Mouse (Mus musculus): Measurements from ENCODE around the gene Dck. TPM values are rescaled to one million over a fixed set of nuclear protein-coding genes. Genes with fewer than 3 reads are reported as not detected.

Dck gene
- polyA plus RNA-seq, 1 experiment from 2014 or later, result 96.1 TPM

DNA sequence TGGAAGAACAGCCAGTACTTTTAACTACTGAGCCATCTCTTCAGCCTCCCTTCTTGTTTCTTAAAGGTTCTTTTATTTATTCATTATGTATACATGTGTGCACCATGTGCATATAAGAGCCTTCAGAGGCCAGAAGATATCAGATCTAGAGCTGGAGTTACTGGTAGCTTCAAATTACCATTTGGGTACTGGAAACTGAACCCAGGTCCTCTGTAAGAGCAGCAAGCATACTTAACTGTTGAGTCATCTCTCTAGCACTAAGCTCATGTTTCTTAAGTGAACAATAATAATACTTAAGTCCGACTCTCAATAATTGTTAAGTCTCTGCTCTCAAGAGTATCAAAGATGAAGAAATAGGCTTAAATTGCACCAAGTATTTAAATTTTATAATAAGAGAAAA is 17.0 kb upstream of the Dck start:
- no peaks in the 10 kb centered on the region for H3K9me3 ChIP-seq (replicated peaks)
- H3K27me3 ChIP-seq, result no peaks in the 10 kb centered on the region
- no peak overlapping the region for H3K4me2 ChIP-seq
- no peak for ATAC-seq (ENCODE audit: insufficient read depth)
- H3K9ac ChIP-seq, result no peak overlapping the region
- H3K36me3 ChIP-seq (replicated peaks), result peaks cover 53% of the 10 kb centered on the region
- no peak overlapping the region for H3K27ac ChIP-seq (replicated peaks)
- H3K4me1 ChIP-seq (replicated peaks), result no peaks in the 10 kb centered on the region
- H3K4me3 ChIP-seq (replicated peaks), result no peak overlapping the region
- WGBS (ENCODE audit: insufficient replicate concordance), result 68% methylated on average over 1 of the region's 1 CpGs

DNA sequence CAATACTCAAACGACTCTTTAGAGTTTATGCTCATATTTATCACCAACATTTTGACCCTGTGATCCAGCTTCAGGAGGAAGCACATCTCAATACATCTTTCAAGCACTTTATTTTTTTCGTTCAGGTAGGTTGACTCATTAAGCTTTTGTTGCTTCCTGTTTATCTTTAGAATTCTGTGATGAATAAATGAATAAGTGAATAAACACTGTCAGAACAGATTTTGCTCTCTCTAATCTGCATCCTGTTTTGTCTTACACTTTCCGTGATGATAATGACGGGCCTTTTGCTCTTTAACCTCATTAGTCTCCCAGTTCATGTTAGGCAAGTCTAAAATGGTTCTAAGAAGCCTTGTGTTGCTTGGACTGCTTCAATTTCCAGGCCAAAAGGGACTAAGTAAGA is 11.6 kb upstream of the Dck start:
- ATAC-seq (ENCODE audit: insufficient read depth), result no peak
- peaks cover 56% of the 10 kb centered on the region for H3K36me3 ChIP-seq (replicated peaks)

DNA sequence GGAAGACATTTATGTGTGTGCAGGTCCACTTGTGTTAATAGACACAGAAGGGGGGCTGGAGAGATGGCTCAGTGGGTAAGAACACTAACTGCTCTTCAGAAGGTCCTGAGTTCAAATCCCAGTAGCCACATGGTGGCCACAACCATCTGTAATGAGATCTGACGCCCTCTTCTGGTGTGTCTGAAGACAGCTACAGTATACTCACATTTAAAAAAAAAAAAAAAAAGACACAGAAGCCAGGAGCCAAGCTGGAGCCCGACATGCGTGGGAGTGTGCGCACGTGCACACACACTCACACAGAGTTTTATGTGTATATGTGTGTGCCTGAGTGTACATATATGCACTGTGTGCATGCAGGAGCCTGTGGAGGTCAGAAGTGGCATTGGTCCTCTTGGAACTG is 2.2 kb upstream of the Dck start:
- Histone ChIP-seq H3K4me1 (replicated peaks) (peaks cover 31% of the 10 kb centered on the region), H3K27ac (replicated peaks) (no peak overlapping the region), H3K4me3 (replicated peaks) (no peak overlapping the region), H3K9ac (no peak overlapping the region), H3K4me2 (no peak overlapping the region), H3K27me3 (no peaks in the 10 kb centered on the region), H3K36me3 (replicated peaks) (peaks cover 30% of the 10 kb centered on the region), H3K9me3 (replicated peaks) (no peaks in the 10 kb centered on the region)
- 78% methylated on average over 5 of the region's 5 CpGs for WGBS (ENCODE audit: insufficient replicate concordance)
- no peak for ATAC-seq (ENCODE audit: insufficient read depth)

More for the DNA sequence above, 11.6 kb upstream of the Dck start:
- WGBS (ENCODE audit: insufficient replicate concordance), result 77% methylated on average over 4 of the region's 4 CpGs
- Histone ChIP-seq H3K27ac (replicated peaks) (no peak overlapping the region), H3K4me2 (no peak overlapping the region), H3K4me1 (replicated peaks) (no peaks in the 10 kb centered on the region), H3K27me3 (no peaks in the 10 kb centered on the region), H3K9me3 (replicated peaks) (no peaks in the 10 kb centered on the region), H3K4me3 (replicated peaks) (no peak overlapping the region), H3K9ac (no peak overlapping the region)

DNA sequence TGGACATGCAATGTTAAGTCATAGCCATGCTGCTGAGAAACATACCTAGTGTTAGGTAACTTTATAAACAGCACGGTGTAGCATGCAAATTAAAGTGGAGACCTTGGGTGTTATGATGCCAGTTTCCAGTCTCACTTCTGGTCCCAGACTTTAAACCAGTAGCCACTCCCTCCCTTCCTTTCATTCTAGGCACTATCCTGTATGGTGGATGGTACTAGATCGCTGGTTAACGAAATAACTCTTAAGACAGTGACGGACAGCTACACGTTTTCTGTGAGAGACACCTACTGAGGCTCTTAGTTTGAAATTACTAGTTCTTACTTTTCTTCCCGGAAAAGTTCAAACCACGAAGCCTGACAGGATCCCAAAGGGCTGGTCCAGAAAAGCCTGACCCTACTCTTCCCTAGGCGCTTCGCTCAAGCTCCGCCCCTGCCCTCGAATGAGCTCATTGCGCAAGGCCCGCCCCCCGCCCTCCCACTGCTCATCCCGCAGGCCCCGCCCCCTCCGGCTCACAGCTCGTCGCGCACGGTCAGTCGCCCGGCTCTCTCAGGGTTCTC is 288 bp upstream of the Dck start:
- Histone ChIP-seq H3K27ac (replicated peaks) (peak overlapping the region; percentile 94), H3K4me2 (peak overlapping the region; percentile 69), H3K9ac (peak overlapping the region; percentile 54; the same call in 1 of the 2 replicates), H3K9me3 (replicated peaks) (no peaks in the 10 kb centered on the region), H3K4me3 (replicated peaks) (peak overlapping the region; percentile 82), H3K27me3 (no peaks in the 10 kb centered on the region), H3K36me3 (replicated peaks) (peaks cover 26% of the 10 kb centered on the region), H3K4me1 (replicated peaks) (peaks cover 47% of the 10 kb centered on the region)
- peak; percentile 40 for ATAC-seq (ENCODE audit: insufficient read depth)
- whole genome bisulfite sequencing (ENCODE audit: insufficient replicate concordance), result 1% methylated on average over 23 of the region's 23 CpGs

DNA sequence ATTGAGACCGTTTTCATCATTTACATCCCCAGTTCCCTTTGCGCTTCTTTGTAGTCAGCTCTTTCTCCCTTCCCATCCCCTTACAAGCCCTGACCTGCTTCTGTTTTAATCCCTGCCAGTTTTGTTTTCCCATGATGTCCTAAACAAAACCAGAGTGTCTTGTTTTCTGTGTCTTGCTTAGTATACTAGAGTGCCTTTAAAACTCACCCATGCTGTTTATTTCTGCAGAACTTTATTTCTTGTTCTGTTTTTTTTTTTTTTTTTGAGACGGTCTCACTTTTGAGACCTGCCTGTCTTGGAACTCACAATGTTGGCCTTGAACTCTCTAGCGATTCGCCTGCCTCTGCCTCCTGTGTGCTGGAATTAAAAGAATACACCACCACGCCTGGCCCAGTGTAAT is 791 bp downstream of the Dck start:
- peak overlapping the region; percentile 94 for H3K27ac ChIP-seq (replicated peaks)

DNA sequence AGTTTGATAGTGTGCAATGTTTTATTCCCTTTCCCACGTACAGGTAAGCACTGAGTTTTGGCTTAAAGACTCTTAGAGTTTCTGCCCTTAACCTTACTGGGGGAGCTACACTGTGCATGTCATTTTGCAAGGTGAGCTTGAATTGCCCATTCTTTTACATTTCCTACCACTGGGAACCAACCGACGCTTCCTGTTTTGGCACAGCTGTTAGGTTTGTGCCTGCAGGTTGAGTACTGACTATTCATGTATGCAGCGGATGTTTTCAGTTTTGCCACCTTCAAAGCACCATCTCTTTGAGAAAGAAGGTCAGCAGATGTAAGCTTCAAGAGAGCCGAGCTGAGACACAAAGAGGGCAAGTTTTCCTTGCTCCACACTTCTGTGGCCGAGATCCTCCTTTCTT is 1.3 kb downstream of the Dck start:
- Histone ChIP-seq H3K36me3 (replicated peaks) (peaks cover 37% of the 10 kb centered on the region), H3K4me3 (replicated peaks) (peak overlapping the region; percentile 82), H3K27ac (replicated peaks) (peak overlapping the region; percentile 94), H3K27me3 (no peaks in the 10 kb centered on the region), H3K4me2 (peak overlapping the region; percentile 69), H3K9me3 (replicated peaks) (no peaks in the 10 kb centered on the region), H3K9ac (peak overlapping the region; percentile 93), H3K4me1 (replicated peaks) (peaks cover 49% of the 10 kb centered on the region)
- ATAC-seq (ENCODE audit: insufficient read depth), result no peak
- WGBS (ENCODE audit: insufficient replicate concordance), result 29% methylated on average over 6 of the region's 6 CpGs

More for the DNA sequence above, 791 bp downstream of the Dck start:
- no peaks in the 10 kb centered on the region for H3K9me3 ChIP-seq (replicated peaks)
- 7% methylated on average over 6 of the region's 6 CpGs for WGBS (ENCODE audit: insufficient replicate concordance)
- peak overlapping the region; percentile 93 for H3K9ac ChIP-seq
- peak overlapping the region; percentile 82 for H3K4me3 ChIP-seq (replicated peaks)
- peaks cover 49% of the 10 kb centered on the region for H3K4me1 ChIP-seq (replicated peaks)
- H3K27me3 ChIP-seq, result no peaks in the 10 kb centered on the region
- H3K36me3 ChIP-seq (replicated peaks), result peaks cover 31% of the 10 kb centered on the region
- H3K4me2 ChIP-seq, result peak overlapping the region; percentile 69
- no peak for ATAC-seq (ENCODE audit: insufficient read depth)

DNA sequence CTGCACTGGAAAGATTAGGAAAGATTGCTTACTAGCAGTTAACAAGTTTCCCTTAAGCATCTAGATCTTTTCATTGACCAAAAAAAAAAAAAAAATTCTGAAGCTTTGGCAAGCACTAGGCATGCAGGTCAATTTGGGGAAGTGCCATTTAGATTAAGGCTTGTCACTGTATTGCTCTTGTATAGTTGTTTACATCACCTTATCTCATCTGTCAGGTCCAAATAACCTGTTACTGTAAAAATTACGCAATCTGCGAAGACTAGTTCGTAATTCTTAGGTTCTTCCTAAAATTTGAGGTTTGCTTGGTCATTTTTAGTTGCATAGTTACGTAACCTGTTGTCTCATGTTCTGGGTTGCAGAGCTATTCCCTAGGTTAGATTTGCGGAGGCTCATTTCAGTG is 2.1 kb downstream of the Dck start:
- Histone ChIP-seq H3K9me3 (replicated peaks) (no peaks in the 10 kb centered on the region), H3K36me3 (replicated peaks) (peaks cover 44% of the 10 kb centered on the region), H3K27ac (replicated peaks) (peak overlapping the region; percentile 94), H3K4me1 (replicated peaks) (peaks cover 49% of the 10 kb centered on the region), H3K4me2 (peak overlapping the region; percentile 69), H3K27me3 (no peaks in the 10 kb centered on the region), H3K4me3 (replicated peaks) (peak overlapping the region; percentile 82), H3K9ac (peak overlapping the region; percentile 93)
- no peak for ATAC-seq (ENCODE audit: insufficient read depth)
- WGBS (ENCODE audit: insufficient replicate concordance), result 43% methylated on average over 5 of the region's 5 CpGs

DNA sequence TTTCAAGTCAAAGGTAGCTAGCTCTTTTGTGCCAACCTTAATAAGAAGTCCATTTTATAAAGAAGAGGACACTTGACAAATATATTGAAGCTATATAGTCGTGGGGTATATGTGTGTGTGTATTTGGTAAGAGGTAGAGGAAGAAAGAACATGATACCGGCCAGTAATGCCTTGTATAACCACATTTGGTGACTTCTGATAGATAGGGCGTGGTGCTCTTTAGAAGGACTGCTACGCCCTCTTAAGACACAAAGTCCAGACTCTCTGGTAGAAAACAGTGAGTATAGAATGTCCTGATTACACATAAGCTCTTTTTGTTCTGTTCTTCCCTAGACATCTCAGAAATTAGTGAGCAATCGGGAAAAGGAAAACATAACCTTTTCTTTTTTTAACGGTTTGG is 3.4 kb downstream of the Dck start:
- peaks cover 49% of the 10 kb centered on the region for H3K4me1 ChIP-seq (replicated peaks)
- H3K27ac ChIP-seq (replicated peaks), result peak overlapping the region; percentile 94
- H3K4me2 ChIP-seq, result peak overlapping the region; percentile 69
- H3K9ac ChIP-seq, result peak overlapping the region; percentile 93; the same call in 1 of the 2 replicates
- WGBS (ENCODE audit: insufficient replicate concordance), result 33% methylated on average over 6 of the region's 6 CpGs
- H3K4me3 ChIP-seq (replicated peaks), result peak overlapping the region; percentile 82
- no peaks in the 10 kb centered on the region for H3K9me3 ChIP-seq (replicated peaks)
- ATAC-seq (ENCODE audit: insufficient read depth), result peak; percentile 22
- peaks cover 49% of the 10 kb centered on the region for H3K36me3 ChIP-seq (replicated peaks)
- no peaks in the 10 kb centered on the region for H3K27me3 ChIP-seq

DNA sequence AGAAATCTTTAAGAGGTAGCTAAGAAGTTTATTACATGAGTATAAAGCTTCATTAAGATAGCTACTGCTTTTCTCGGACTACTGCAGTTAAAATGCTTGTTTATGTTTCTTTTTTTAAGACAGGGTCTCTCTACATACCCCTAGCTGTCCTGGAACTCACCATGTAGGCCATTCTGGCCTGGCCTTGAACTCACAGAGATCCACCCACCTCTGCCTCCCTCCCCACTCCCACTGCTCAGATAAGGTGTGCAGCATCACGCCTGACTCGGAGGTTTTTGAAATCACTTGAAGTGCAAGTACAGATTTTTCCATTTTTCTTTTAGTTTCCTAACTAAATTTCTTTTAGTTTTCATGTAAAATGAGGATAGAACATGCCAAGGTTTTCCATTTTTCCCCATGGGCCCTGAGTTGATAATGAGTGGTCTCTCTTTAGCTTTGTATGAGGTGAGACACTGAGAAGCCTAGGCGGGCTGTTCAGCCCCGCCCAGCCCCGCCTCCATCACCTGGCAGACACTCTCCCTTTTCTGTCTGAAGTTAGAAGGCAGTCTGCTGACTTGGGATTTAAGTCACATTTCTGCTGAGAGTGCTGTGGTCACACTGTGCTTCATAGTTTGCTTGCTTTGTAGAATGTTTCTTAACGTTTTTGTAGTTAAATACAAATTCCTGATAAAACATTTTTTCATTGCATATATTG is 17.4 kb downstream of the Dck start:
- no peak for ATAC-seq (ENCODE audit: insufficient read depth)
- H3K27me3 ChIP-seq, result no peaks in the 10 kb centered on the region
- H3K9ac ChIP-seq, result no peak overlapping the region
- H3K36me3 ChIP-seq (replicated peaks), result peaks cover 82% of the 10 kb centered on the region
- no peak overlapping the region for H3K4me2 ChIP-seq
- H3K9me3 ChIP-seq (replicated peaks), result no peaks in the 10 kb centered on the region
- H3K4me1 ChIP-seq (replicated peaks), result no peaks in the 10 kb centered on the region
- no peak overlapping the region for H3K27ac ChIP-seq (replicated peaks)
- WGBS (ENCODE audit: insufficient replicate concordance), result 70% methylated on average over 7 of the region's 7 CpGs
- no peak overlapping the region for H3K4me3 ChIP-seq (replicated peaks)

DNA sequence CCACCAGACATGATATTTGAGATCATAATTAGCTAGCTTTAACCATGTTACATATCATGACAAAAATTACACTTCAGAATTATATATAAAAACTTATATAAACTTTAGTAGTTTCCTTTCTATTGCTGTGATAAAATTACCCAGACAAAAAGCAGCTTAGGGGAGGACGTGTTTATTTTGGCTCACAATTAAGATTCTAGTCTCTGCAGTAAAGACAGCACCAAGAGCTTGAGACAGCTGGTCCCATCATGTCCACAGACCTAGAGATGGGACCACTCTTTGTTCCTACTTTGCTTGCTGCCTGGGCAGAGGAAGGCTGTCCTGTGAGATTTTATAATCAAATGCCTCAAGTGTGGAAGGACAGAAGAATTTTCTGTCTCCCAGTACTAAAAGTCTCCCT is 20.3 kb downstream of the Dck start:
- no peak overlapping the region for H3K27ac ChIP-seq (replicated peaks)
- no peaks in the 10 kb centered on the region for H3K27me3 ChIP-seq
- H3K36me3 ChIP-seq (replicated peaks), result peaks cover 66% of the 10 kb centered on the region
- H3K4me2 ChIP-seq, result no peak overlapping the region
- no peak for ATAC-seq (ENCODE audit: insufficient read depth)
- H3K4me3 ChIP-seq (replicated peaks), result no peak overlapping the region
- H3K9me3 ChIP-seq (replicated peaks), result no peaks in the 10 kb centered on the region
- WGBS (ENCODE audit: insufficient replicate concordance), result 86% methylated on average over 1 of the region's 1 CpGs
- no peak overlapping the region for H3K9ac ChIP-seq
- no peaks in the 10 kb centered on the region for H3K4me1 ChIP-seq (replicated peaks)

DNA sequence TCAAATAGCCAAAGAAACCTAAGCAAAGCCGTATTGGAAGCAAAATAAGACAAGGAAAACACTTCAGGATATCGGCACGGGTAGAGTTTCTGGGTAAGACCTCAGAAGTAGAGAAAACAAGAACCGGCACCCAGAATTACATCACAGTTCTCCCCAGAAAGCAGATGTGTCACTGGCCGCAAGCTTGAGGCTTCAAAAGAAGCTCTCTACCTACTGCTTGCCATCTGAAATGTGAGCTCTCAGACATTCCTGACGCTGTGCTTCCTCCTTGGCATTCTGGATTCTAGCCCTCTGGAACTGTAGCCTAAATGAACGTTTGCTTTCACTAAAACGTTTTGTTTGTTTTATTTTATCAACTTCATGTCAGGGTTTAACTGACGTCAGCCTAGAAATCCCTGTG is 25.9 kb downstream of the Dck start:
- peaks cover 18% of the 10 kb centered on the region for H3K36me3 ChIP-seq (replicated peaks)
- 0 out of 2 replicates have a peak, but pooled peaks cover 4% of the 10 kb centered on the region for H3K4me1 ChIP-seq (replicated peaks)
- H3K4me2 ChIP-seq, result no peak overlapping the region
- WGBS (ENCODE audit: insufficient replicate concordance), result 47% methylated on average over 9 of the region's 9 CpGs
- H3K4me3 ChIP-seq (replicated peaks), result no peak overlapping the region
- H3K27me3 ChIP-seq, result no peaks in the 10 kb centered on the region
- H3K9me3 ChIP-seq (replicated peaks), result no peaks in the 10 kb centered on the region
- no peak overlapping the region for H3K9ac ChIP-seq
- ATAC-seq (ENCODE audit: insufficient read depth), result no peak
- no peak overlapping the region for H3K27ac ChIP-seq (replicated peaks)
